In the genomic region with DNA sequence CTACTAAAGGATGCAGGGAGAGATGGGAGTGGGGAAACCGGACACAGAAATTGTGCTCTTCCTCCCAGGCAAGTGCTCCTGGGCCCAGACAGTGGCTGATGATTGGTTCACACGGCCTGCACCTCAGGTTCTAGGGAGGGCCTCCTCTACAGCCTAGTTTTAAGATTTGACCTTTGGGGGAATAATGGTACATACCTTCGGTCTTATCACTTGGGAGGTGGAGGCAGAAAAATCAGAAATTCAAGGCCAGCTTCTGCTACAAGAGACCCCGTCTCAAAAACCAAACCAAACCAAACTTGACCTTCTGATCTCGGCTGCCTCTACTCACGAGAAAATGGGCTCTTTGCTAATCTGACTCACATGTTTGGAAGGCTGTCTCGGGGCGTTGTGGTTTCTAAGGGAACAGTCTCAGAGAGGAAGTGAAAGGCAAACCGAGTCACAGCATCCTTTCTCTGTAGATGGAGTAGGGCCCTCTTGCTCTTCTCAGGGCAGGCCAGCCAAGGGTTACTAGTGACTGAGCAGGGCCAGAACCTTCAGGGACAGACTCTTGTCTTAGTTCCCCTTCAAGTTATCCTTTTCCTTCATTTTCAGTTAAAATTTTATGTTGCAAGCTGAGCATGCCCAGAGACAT, we compare ENCODE assay signal across 17 mouse cellular contexts. TPM values are rescaled to one million over a fixed set of nuclear protein-coding genes. Genes with fewer than 3 reads are reported as not detected.
DNase-seq lines count a peak whose midpoint lies in the region; ATAC-seq and TF ChIP-seq lines count a peak whose summit lies in the region.
"Had no signal": no experiment of that assay in that cellular context is flagged by ENCODE, and none has a peak within 500 bp of the region (broad histone marks: within the 10 kb centered on the region; RNA-seq: fewer than 3 reads in every experiment).

No protein-coding gene starts in this region.

- no peak overlapping the region for H3K4me2 ChIP-seq in kidney, embryonic 14.5 days (replicated peaks; ENCODE audit: low read depth, low read length)
- H3K4me2 ChIP-seq: liver, embryonic 13.5 days had no signal

- no peaks in the 10 kb centered on the region for H3K9me3 ChIP-seq in kidney, embryonic 14.5 days (ENCODE audit: control insufficient read depth, low read length)
- H3K9me3 ChIP-seq: embryonic facial prominence, embryonic 10.5 days; liver, embryonic 13.5 days had no signal

- peak; percentile 22 for DNase-seq in CD4-positive, CD25-positive, alpha-beta regulatory T cell, adult 2 months (ENCODE audit: low read depth, low spot score)
- no peak for DNase-seq in testis, postnatal 10 days (ENCODE audit: low spot score)
- DNase-seq in induced T-regulatory cell, adult 2 months (ENCODE audit: low read depth) = peak; percentile 36
- peak; percentile 32 to 40 for DNase-seq in spleen, adult 18-20 months
- DNase-seq in adrenal gland, postnatal 4 days (ENCODE audit: low spot score in 2 of 2) = no peak
- DNase-seq: cerebellum, postnatal 10 days; heart, postnatal 36 days; liver, embryonic 13.5 days; retina, postnatal 1 day had no signal

- peak overlapping the region; percentile 75 for H3K4me3 ChIP-seq in testis, adult 2 months (ENCODE audit: control insufficient read depth, low read depth, low read length)
- H3K4me3 ChIP-seq in kidney, embryonic 14.5 days (ENCODE audit: low read length) = no peak overlapping the region
- H3K4me3 ChIP-seq: embryonic facial prominence, embryonic 10.5 days; heart, adult 2 months; liver, embryonic 13.5 days had no signal

- H3K4me1 ChIP-seq in testis, adult 2 months (ENCODE audit: control insufficient read depth, insufficient read depth, low read length) = peaks cover 5% of the 10 kb centered on the region
- no peaks in the 10 kb centered on the region for H3K4me1 ChIP-seq in kidney, embryonic 14.5 days (ENCODE audit: control insufficient read depth, insufficient read depth, low read length)

- WGBS in kidney, embryonic 14.5 days = 83% methylated on average over 9 of the region's 9 CpGs

- no peaks in the 10 kb centered on the region for H3K27me3 ChIP-seq in testis, adult 2 months (ENCODE audit: control insufficient read depth, insufficient read depth, low read length)
- H3K27me3 ChIP-seq in kidney, embryonic 14.5 days (ENCODE audit: control insufficient read depth, insufficient read depth, low read length) = no peaks in the 10 kb centered on the region
- H3K27me3 ChIP-seq: liver, embryonic 13.5 days had no signal

- no peak for ATAC-seq in CD4-positive, CD25-positive, alpha-beta regulatory T cell, adult 4 months
- no peak for ATAC-seq in kidney, embryonic 14.5 days (ENCODE audit: low FRiP score, low TSS enrichment)

- H3K36me3 ChIP-seq in testis, adult 2 months (ENCODE audit: control insufficient read depth, insufficient read depth, low read length) = no peaks in the 10 kb centered on the region
- no peaks in the 10 kb centered on the region for H3K36me3 ChIP-seq in kidney, embryonic 14.5 days (ENCODE audit: control insufficient read depth, insufficient read depth, low read length)
- H3K36me3 ChIP-seq: embryonic facial prominence, embryonic 10.5 days; liver, embryonic 13.5 days had no signal

- no peak overlapping the region for H3K27ac ChIP-seq in testis, adult 2 months (ENCODE audit: control insufficient read depth, insufficient read depth, low read depth, low read length)
- no peak overlapping the region for H3K27ac ChIP-seq in kidney, embryonic 14.5 days (ENCODE audit: low read depth, low read length)
- H3K27ac ChIP-seq: embryonic facial prominence, embryonic 10.5 days; heart, adult 2 months; liver, embryonic 13.5 days had no signal

- no peak for TF ChIP-seq CTCF in testis, adult 2 months (IDR thresholded peaks at IDR 0.05; ENCODE audit: control insufficient read depth, insufficient read depth, insufficient replicate concordance, low read depth, low read length)

- H3K9ac ChIP-seq in kidney, embryonic 14.5 days (ENCODE audit: low read depth, low read length) = no peak overlapping the region
- H3K9ac ChIP-seq: liver, embryonic 13.5 days had no signal

- no peak for TF ChIP-seq POLR2A in testis, adult 2 months (IDR thresholded peaks at IDR 0.05; ENCODE audit: control insufficient read depth, low read depth, low read length)

RNA-seq across cellular contexts. Expression of gene Tm4sf19, which starts 1.1 kb away (rescaled TPM):
- not detected for polyA plus RNA-seq in CD4-positive, CD25-positive, alpha-beta regulatory T cell, adult 4 months (2017; shearing (Covaris generic))
- polyA plus RNA-seq in testis, adult 2 months (2012; rRNA removed) = 4.0 and 4.4 TPM in 2 replicates
- not detected in 2 replicates for polyA plus RNA-seq in kidney, embryonic 14.5 days (2014; fragmentation: Nextera tagmentation; extraction: Ambion mirVana)
- not detected for total RNA-seq in adrenal gland, postnatal 4 days (2021)
- total RNA-seq: heart, adult 2 months; heart, postnatal 36 days had no signal
- polyA plus RNA-seq: C2C12; embryonic facial prominence, embryonic 10.5 days; intestine, embryonic 14.5 days; liver, embryonic 13.5 days; stomach, embryonic 14.5 days had no signal

RNA-seq across cellular contexts. Expression of gene Tctex1d2, which starts 18.1 kb away (rescaled TPM):
- 1 to 10 TPM; 4.3 to 7.4 TPM for polyA plus RNA-seq in CD4-positive, CD25-positive, alpha-beta regulatory T cell, adult 4 months (2017; shearing (Covaris generic))
- 169 and 187 TPM in 2 replicates for polyA plus RNA-seq in testis, adult 2 months (2012; rRNA removed)
- polyA plus RNA-seq in kidney, embryonic 14.5 days (2014; fragmentation: Nextera tagmentation; extraction: Ambion mirVana) = 32.5 and 37.8 TPM in 2 replicates
- total RNA-seq in adrenal gland, postnatal 4 days (2021) = 1 to 10 TPM; 8.9 to 9.2 TPM

RNA-seq across cellular contexts. Expression of gene Pcyt1a, which starts 29.3 kb away (rescaled TPM):
- polyA plus RNA-seq in CD4-positive, CD25-positive, alpha-beta regulatory T cell, adult 4 months (2017; shearing (Covaris generic)) = 10 to 100 TPM; 10.7 to 17.3 TPM
- polyA plus RNA-seq in testis, adult 2 months (2012; rRNA removed) = 83.0 and 83.7 TPM in 2 replicates
- polyA plus RNA-seq in kidney, embryonic 14.5 days (2014; fragmentation: Nextera tagmentation; extraction: Ambion mirVana) = 16.5 and 40.6 TPM in 2 replicates
- 10 to 100 TPM; 66.0 to 70.6 TPM for total RNA-seq in adrenal gland, postnatal 4 days (2021)

Comparison
In these comparisons a context has a peak if more than half of its experiments do, and no peak if none do; other contexts are left out.
1. DNase-seq: peak in CD4-positive, CD25-positive, alpha-beta regulatory T cell, adult 2 months (single experiment), induced T-regulatory cell, adult 2 months (single experiment) and spleen, adult 18-20 months (2 of 2); none in testis, postnatal 10 days (single experiment) and adrenal gland, postnatal 4 days (0 of 2).